Mouse (Mus musculus) heart, embryonic 16.5 days (tissue): ENCODE results near the gene Sh3gl2. TPM values are rescaled to one million over a fixed set of nuclear protein-coding genes. Genes with fewer than 3 reads are reported as not detected.

Experiments
- ATAC-seq: fragments of 200-750 bp; cut with Nextera tagmentation; replicated peaks from 2 replicates; pipeline ENCODE4 v1.8.0; 2017; ENCODE audit warnings: moderate number of reproducible peaks; ENCODE audit not compliant: insufficient read depth, low FRiP score; ENCODE audit errors: extremely low read depth
- H3K27ac ChIP-seq: fragments of 300-500 bp; sonication (generic); 2 replicates; pipeline ENCODE4 v1.5.1; 2014; ENCODE audit warnings: mild to moderate bottlenecking, low read length, control low read depth, moderate library complexity
- H3K27me3 ChIP-seq: fragments of 300-500 bp; sonication (generic); 2 replicates; pipeline ENCODE4 v1.6.1; 2014; ENCODE audit warnings: low read length, mixed read lengths; ENCODE audit not compliant: control insufficient read depth, insufficient read depth
- H3K36me3 ChIP-seq: fragments of 300-500 bp; sonication (generic); 2 replicates; pipeline ENCODE4 v1.6.1; 2014; ENCODE audit not compliant: control insufficient read depth, insufficient read depth
- H3K4me1 ChIP-seq: fragments of 300-500 bp; sonication (generic); 2 replicates; pipeline ENCODE4 v1.6.1; 2014; ENCODE audit warnings: low read length, mixed read lengths; ENCODE audit not compliant: control insufficient read depth, insufficient read depth
- H3K4me2 ChIP-seq: fragments of 300-500 bp; sonication (generic); 2 replicates; pipeline ENCODE4 v1.6.1; 2014; ENCODE audit warnings: low read depth, mild to moderate bottlenecking, control low read depth, low read length
- H3K4me3 ChIP-seq: fragments of 300-500 bp; sonication (generic); 2 replicates; pipeline ENCODE4 v1.5.1; 2014; ENCODE audit warnings: mild to moderate bottlenecking, control low read depth, low read length
- H3K9ac ChIP-seq: fragments of 300-500 bp; sonication (generic); 2 replicates; pipeline ENCODE4 v1.6.1; 2014; ENCODE audit warnings: low read length, control low read depth
- H3K9me3 ChIP-seq: fragments of 300-500 bp; sonication (generic); replicated peaks from 2 replicates; pipeline ENCODE4 v1.6.1; 2016; ENCODE audit warnings: low read length; ENCODE audit not compliant: control insufficient read depth
- WGBS: fragments of 180-500 bp; shearing (Covaris S2); extraction: QIAGEN DNeasy Blood & Tissue Kit; methylation state at CpG from one replicate; pipeline ENCODE4 v1.1.7; 2014; 5-methylcytosine and 5-hydroxymethylcytosine counted together
- polyA plus RNA-seq: library from polyadenylated mRNA; unstranded; fragments of >200 nt; fragmentation: Nextera tagmentation; extraction: Ambion mirVana; gene quantifications from 2 replicates; pipeline ENCODE4 v1.2.1, GENCODE M21; 2015

The Sh3gl2 gene
- polyA plus RNA-seq, 1 experiment from 2014 or later, result 0.81 TPM

- Histone ChIP-seq H3K4me3 (no peak overlapping the region), H3K27ac (no peak overlapping the region), H3K4me2 (no peak overlapping the region), H3K36me3 (no peaks in the 10 kb centered on the region), H3K9me3 (no peaks in the 10 kb centered on the region), H3K4me1 (no peaks in the 10 kb centered on the region), H3K9ac (no peak overlapping the region), H3K27me3 (no peaks in the 10 kb centered on the region)
- no peak for ATAC-seq
- 66% methylated on average over 3 of the region's 3 CpGs for WGBS
Measured at GRCm38 (mm10) chr4:85273452-85273851, 68.5 kb downstream of the Sh3gl2 start.

DNA sequence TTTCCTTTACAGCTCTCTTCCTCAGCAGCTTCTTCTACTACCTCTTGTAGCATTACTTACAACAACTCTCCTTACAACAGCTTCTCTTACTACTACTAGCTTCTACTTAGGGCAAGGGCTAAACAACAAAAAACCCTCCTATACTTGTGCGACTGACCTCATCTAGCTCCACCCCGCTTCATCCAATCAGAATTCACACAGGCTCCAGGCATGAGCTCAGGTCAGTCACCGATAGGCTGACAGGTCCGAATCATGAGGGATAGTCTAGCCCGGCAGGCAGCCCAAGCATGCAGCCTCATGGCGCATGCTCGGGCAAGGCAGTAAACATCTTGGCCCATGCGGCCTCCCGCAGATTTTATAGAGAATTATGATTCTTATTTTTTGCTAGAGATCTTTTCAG is 78.2 kb downstream of the Sh3gl2 start:
- no peak overlapping the region for H3K27ac ChIP-seq
- no peaks in the 10 kb centered on the region for H3K36me3 ChIP-seq
- H3K27me3 ChIP-seq, result no peaks in the 10 kb centered on the region
- H3K4me1 ChIP-seq, result no peaks in the 10 kb centered on the region
- ATAC-seq, result no peak
- WGBS, result 90% methylated on average over 9 of the region's 9 CpGs
- H3K9ac ChIP-seq, result no peak overlapping the region
- H3K4me2 ChIP-seq, result no peak overlapping the region
- no peak overlapping the region for H3K4me3 ChIP-seq
- no peaks in the 10 kb centered on the region for H3K9me3 ChIP-seq

DNA sequence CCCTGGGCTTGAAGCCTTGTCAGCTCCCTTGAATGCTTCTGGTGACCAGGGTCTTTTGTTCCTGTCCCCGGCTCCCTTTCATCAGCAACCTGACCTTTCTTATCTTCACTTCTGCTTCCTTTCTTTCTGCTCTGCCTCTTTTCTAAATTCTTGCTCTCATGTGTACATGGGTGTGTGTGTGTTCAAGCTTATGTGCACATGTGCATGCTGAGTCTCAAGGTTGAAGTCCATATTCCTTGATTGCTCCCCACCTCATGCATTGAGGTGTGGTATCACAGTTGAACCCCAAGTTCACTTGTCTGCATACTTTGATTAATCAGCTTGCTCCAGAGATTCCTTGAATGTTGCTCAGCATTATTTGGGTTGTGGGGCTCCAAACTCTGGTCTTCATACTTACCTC is 85.1 kb downstream of the Sh3gl2 start:
- 23% methylated on average over 1 of the region's 1 CpGs for WGBS
- Histone ChIP-seq H3K4me1 (no peaks in the 10 kb centered on the region), H3K36me3 (no peaks in the 10 kb centered on the region), H3K9ac (no peak overlapping the region), H3K27ac (no peak overlapping the region), H3K4me3 (no peak overlapping the region), H3K27me3 (no peaks in the 10 kb centered on the region), H3K4me2 (no peak overlapping the region), H3K9me3 (no peaks in the 10 kb centered on the region)
- no peak for ATAC-seq

DNA sequence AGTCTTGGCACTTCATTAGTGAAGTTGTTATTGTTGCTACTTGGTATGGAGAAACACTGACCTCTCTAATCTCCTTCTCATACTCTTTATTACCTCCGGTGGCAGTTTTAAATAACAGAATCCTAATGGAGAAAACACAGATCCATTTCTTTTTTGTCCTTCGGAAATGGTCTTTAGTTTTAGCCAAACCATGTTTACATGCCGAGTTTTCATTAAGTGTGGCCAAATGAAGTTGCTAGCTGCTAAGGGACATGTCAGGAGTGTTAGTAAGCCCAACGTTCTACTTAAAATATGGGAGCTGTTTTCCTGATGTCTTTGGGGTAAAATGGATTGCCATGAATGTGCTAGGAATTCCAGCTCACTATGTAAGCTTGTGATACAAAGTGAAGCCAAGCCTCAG is 86.4 kb downstream of the Sh3gl2 start:
- H3K27ac ChIP-seq, result no peak overlapping the region
- H3K4me3 ChIP-seq, result no peak overlapping the region
- H3K36me3 ChIP-seq, result no peaks in the 10 kb centered on the region
- no peak overlapping the region for H3K4me2 ChIP-seq
- H3K27me3 ChIP-seq, result no peaks in the 10 kb centered on the region
- 72% methylated on average over 4 of the region's 4 CpGs for WGBS
- H3K9ac ChIP-seq, result no peak overlapping the region
- no peaks in the 10 kb centered on the region for H3K9me3 ChIP-seq
- no peaks in the 10 kb centered on the region for H3K4me1 ChIP-seq
- no peak for ATAC-seq

DNA sequence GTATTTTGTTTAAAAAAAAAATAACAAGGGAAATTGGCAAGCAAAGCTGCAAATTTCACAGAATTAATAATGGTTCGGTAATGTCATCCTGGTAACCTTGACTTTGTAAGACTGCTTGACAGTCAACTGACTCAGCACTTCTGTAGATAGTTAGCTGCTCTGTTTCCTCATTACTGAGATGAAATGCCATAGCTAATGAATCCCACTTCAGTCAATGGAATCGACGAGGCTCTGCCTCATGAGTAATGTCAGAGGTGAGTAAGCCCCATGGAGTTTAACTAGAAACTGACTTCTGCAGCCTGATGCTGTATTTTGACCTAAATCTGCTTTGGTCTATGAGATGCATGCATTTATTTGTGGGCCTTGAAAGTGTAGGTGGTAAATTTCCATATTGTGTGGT is 88.4 kb downstream of the Sh3gl2 start:
- 73% methylated on average over 3 of the region's 3 CpGs for WGBS

GRCm38 (mm10) chr4:85300610-85301405 is 95.9 kb downstream of the Sh3gl2 start:
- WGBS, result 84% methylated on average over 6 of the region's 6 CpGs
- no peak for ATAC-seq

More for the DNA sequence above, 88.4 kb downstream of the Sh3gl2 start:
- no peak overlapping the region for H3K4me2 ChIP-seq
- no peaks in the 10 kb centered on the region for H3K36me3 ChIP-seq
- no peak overlapping the region for H3K4me3 ChIP-seq
- H3K27ac ChIP-seq, result no peak overlapping the region
- H3K9me3 ChIP-seq, result no peaks in the 10 kb centered on the region
- H3K9ac ChIP-seq, result no peak overlapping the region
- H3K27me3 ChIP-seq, result no peaks in the 10 kb centered on the region
- no peaks in the 10 kb centered on the region for H3K4me1 ChIP-seq
- no peak for ATAC-seq

DNA sequence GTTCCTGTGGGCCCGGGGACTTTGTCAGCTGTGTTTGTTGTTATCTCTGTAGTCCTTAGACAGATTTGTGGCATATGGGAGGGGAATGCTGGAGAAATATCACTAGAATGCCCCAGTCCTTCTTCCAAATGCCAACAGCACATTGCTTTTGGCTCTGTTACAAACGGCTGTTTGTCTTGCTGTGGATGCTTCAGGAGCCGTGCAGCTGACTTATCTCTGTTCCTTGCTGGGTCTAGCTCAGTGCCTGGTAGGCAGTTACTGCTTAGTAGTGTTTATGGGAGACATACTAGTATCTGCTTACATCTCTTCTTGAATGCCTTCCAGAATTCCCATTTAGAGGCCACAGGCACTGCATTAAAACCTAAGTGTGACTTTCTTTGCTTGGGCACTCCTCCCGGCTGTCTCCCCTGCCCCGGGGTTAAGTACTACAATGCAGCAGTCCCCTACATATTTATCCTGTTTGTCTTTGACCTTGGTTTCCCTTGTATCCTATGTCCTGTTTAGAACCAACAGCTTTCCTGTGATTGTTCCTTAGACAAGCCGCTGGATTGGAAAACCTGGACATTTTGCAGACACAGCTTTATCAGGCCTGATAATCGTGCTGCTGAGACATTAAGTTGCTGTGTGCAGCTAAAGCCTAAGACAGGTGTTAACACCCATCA is 101.1 kb downstream of the Sh3gl2 start:
- Histone ChIP-seq H3K4me1 (no peaks in the 10 kb centered on the region), H3K4me3 (no peak overlapping the region), H3K9ac (no peak overlapping the region), H3K27ac (no peak overlapping the region), H3K4me2 (no peak overlapping the region), H3K27me3 (no peaks in the 10 kb centered on the region), H3K9me3 (no peaks in the 10 kb centered on the region), H3K36me3 (no peaks in the 10 kb centered on the region)
- ATAC-seq, result no peak; the same call in 1 of the 2 replicates
- WGBS, result 45% methylated on average over 7 of the region's 7 CpGs

More at GRCm38 (mm10) chr4:85300610-85301405, 95.9 kb downstream of the Sh3gl2 start:
- H3K4me1 ChIP-seq, result no peaks in the 10 kb centered on the region
- H3K4me3 ChIP-seq, result no peak overlapping the region
- H3K9ac ChIP-seq, result no peak overlapping the region
- H3K9me3 ChIP-seq, result no peaks in the 10 kb centered on the region
- no peaks in the 10 kb centered on the region for H3K36me3 ChIP-seq
- H3K27ac ChIP-seq, result no peak overlapping the region
- no peaks in the 10 kb centered on the region for H3K27me3 ChIP-seq
- H3K4me2 ChIP-seq, result no peak overlapping the region

- Histone ChIP-seq H3K9ac (no peak overlapping the region), H3K27me3 (no peaks in the 10 kb centered on the region), H3K36me3 (no peaks in the 10 kb centered on the region), H3K9me3 (no peaks in the 10 kb centered on the region), H3K27ac (no peak overlapping the region), H3K4me1 (no peaks in the 10 kb centered on the region), H3K4me2 (no peak overlapping the region), H3K4me3 (no peak overlapping the region)
- 54% methylated on average over 3 of the region's 3 CpGs for WGBS
- ATAC-seq, result no peak
Measured at GRCm38 (mm10) chr4:85319092-85319491, 114.2 kb downstream of the Sh3gl2 start.

DNA sequence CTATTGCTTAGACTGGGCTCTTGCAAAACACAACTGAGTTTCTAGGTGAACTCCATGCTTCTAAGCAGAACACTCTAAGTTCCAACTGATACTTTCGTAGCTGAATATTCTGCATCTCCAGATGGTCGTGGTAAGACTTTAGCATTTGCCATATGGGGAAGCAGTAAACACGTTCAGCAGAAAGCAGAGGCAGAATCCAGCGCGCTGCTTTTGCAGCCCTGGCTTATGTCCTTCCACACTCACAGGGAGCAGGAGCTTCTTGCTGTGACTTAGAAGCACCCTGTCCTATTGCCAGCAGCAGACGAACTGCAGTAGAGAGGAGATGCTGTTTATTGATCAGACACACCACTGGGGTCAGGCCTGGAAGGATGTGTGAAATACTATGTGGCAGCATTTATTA is 120.5 kb downstream of the Sh3gl2 start:
- Histone ChIP-seq H3K27me3 (no peaks in the 10 kb centered on the region), H3K9ac (no peak overlapping the region), H3K9me3 (no peaks in the 10 kb centered on the region), H3K4me3 (no peak overlapping the region), H3K4me2 (no peak overlapping the region), H3K27ac (no peak overlapping the region), H3K36me3 (no peaks in the 10 kb centered on the region), H3K4me1 (no peaks in the 10 kb centered on the region)
- ATAC-seq, result no peak
- 62% methylated on average over 6 of the region's 6 CpGs for WGBS
